Mouse (Mus musculus): ENCODE measurements around the gene Chga.

Gene Chga

GRCm38 (mm10) chr12:102545122-102545521, 9.6 kb upstream of the Chga start:
- TF ChIP-seq NANOG (IDR thresholded peaks at IDR 0.05; ENCODE audit: borderline replicate concordance, low read length) (peak; percentile 47; the same call in 1 of the 2 replicates), POU5F1 (IDR thresholded peaks at IDR 0.05; ENCODE audit: borderline replicate concordance, low read length) (no peak)
- no peaks in the 10 kb centered on the region for H3K9me3 ChIP-seq (ENCODE audit: low read length)
- peaks cover 37% of the 10 kb centered on the region for H3K4me1 ChIP-seq (replicated peaks; ENCODE audit: low read depth, low read length)
- no peak overlapping the region for H3K4me3 ChIP-seq (replicated peaks; ENCODE audit: low read length)
- H3K27me3 ChIP-seq (ENCODE audit: insufficient read depth, low read length), result peaks cover 13% of the 10 kb centered on the region
- no peaks in the 10 kb centered on the region for H3K36me3 ChIP-seq (ENCODE audit: insufficient read depth, low read length)

GRCm38 (mm10) chr12:102550529-102550928, 4.2 kb upstream of the Chga start:
- peaks cover 45% of the 10 kb centered on the region for H3K4me1 ChIP-seq (replicated peaks; ENCODE audit: low read depth, low read length)
- TF ChIP-seq NANOG (IDR thresholded peaks at IDR 0.05; ENCODE audit: borderline replicate concordance, low read length), result no peak
- TF ChIP-seq CTCF (conservative IDR thresholded peaks at IDR 0.05; ENCODE audit: low read length), result no peak
- TF ChIP-seq POU5F1 (IDR thresholded peaks at IDR 0.05; ENCODE audit: borderline replicate concordance, low read length), result no peak
- no peaks in the 10 kb centered on the region for H3K9me3 ChIP-seq (ENCODE audit: low read length)
- H3K4me3 ChIP-seq (replicated peaks; ENCODE audit: low read length), result no peak overlapping the region
- no peaks in the 10 kb centered on the region for H3K36me3 ChIP-seq (ENCODE audit: insufficient read depth, low read length)
- H3K27me3 ChIP-seq (ENCODE audit: insufficient read depth, low read length), result peaks cover 37% of the 10 kb centered on the region

DNA sequence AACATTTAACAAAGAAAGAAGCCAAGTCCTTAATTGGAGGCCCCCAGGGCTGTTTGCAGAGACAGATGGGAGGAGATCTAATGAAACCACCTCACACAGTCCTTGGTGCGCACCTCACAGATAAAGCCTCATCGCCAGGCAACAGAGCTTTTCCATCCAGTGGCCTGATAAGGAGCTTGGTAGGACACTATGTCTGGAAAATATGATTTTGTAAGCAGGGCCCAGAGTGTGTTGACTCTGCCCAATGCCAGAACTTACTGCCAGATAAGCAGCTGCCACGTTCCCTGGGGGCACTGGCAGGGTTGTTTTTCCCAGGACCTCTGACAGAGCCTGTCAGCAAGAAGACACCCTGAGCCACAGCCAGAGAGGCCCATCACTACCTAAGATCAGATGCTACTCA, 3.6 kb upstream of the Chga start:
- Histone ChIP-seq H3K4me1 (replicated peaks; ENCODE audit: low read depth, low read length) (peaks cover 43% of the 10 kb centered on the region), H3K9me3 (ENCODE audit: low read length) (no peaks in the 10 kb centered on the region), H3K4me3 (replicated peaks; ENCODE audit: low read length) (no peak overlapping the region), H3K36me3 (ENCODE audit: insufficient read depth, low read length) (no peaks in the 10 kb centered on the region), H3K27me3 (ENCODE audit: insufficient read depth, low read length) (peaks cover 44% of the 10 kb centered on the region)
- no peak for TF ChIP-seq CTCF (conservative IDR thresholded peaks at IDR 0.05; ENCODE audit: low read length)
- no peak for TF ChIP-seq NANOG (IDR thresholded peaks at IDR 0.05; ENCODE audit: borderline replicate concordance, low read length)
- no peak for TF ChIP-seq POU5F1 (IDR thresholded peaks at IDR 0.05; ENCODE audit: borderline replicate concordance, low read length)

DNA sequence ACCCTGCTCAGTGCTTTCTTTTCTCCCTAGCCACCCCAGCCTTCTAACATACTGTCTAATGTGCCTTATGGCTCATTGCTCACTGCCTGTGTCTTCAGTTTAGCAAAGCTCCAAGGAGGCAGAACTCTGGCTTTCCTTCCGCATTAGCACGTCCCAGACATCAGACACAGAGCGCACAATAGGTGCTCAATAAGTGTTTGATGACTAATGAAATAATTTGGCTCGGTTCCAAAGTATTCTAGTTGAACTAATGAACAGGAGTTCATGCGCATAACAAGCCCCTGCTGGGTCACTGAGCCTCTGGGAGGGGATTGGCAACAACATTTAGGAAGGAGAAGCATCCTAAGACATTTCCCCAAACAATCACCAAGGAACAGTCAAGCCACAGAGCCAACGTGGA, 2.8 kb upstream of the Chga start:
- Histone ChIP-seq H3K9me3 (ENCODE audit: low read length) (no peaks in the 10 kb centered on the region), H3K4me3 (replicated peaks; ENCODE audit: low read length) (no peak overlapping the region), H3K4me1 (replicated peaks; ENCODE audit: low read depth, low read length) (peaks cover 35% of the 10 kb centered on the region), H3K36me3 (ENCODE audit: insufficient read depth, low read length) (no peaks in the 10 kb centered on the region), H3K27me3 (ENCODE audit: insufficient read depth, low read length) (peaks cover 44% of the 10 kb centered on the region)
- TF ChIP-seq POU5F1 (IDR thresholded peaks at IDR 0.05; ENCODE audit: borderline replicate concordance, low read length), result no peak
- peak; percentile 54; the same call in 1 of the 2 replicates for TF ChIP-seq NANOG (IDR thresholded peaks at IDR 0.05; ENCODE audit: borderline replicate concordance, low read length)
- no peak for TF ChIP-seq CTCF (conservative IDR thresholded peaks at IDR 0.05; ENCODE audit: low read length)

DNA sequence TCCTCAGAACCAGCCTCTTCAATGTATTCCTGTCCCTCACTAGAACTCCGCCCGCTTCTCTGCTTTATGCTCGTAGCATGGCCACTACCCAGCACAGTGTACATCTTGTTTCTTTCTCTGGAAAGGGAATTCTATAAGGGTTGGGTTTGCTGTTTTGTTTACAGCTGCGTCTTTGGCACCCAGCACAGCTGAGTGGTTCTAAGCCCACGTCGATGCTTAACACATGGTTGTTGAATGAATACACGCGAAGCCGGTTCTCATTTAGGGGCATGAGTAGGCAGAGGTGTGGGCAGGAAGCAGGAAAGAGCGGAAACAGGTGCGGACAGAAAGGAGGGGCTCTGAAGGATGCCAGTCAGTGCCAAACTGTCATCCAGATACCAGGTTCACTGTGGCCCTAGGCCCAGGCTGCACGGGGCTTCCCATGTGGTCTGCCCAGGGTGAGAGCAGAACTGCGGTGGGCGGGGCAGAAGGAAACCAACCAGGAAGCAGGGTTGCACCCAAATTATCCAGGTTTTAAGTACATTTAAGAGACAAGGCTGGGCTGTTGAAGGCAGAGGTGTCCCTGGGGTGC, 979 bp upstream of the Chga start:
- peaks cover 36% of the 10 kb centered on the region for H3K4me1 ChIP-seq (replicated peaks; ENCODE audit: low read depth, low read length)
- TF ChIP-seq CTCF (conservative IDR thresholded peaks at IDR 0.05; ENCODE audit: low read length), result no peak
- TF ChIP-seq NANOG (IDR thresholded peaks at IDR 0.05; ENCODE audit: borderline replicate concordance, low read length), result no peak
- TF ChIP-seq POU5F1 (IDR thresholded peaks at IDR 0.05; ENCODE audit: borderline replicate concordance, low read length), result no peak
- peaks cover 3% of the 10 kb centered on the region; the same call in 1 of the 2 replicates for H3K36me3 ChIP-seq (ENCODE audit: insufficient read depth, low read length)
- peak overlapping the region; percentile 90 for H3K4me3 ChIP-seq (replicated peaks; ENCODE audit: low read length)
- H3K9me3 ChIP-seq (ENCODE audit: low read length), result no peaks in the 10 kb centered on the region
- H3K27me3 ChIP-seq (ENCODE audit: insufficient read depth, low read length), result peaks cover 50% of the 10 kb centered on the region

GRCm38 (mm10) chr12:102555850-102556249, 1.1 kb downstream of the Chga start:
- Histone ChIP-seq H3K27me3 (ENCODE audit: insufficient read depth, low read length) (peaks cover 46% of the 10 kb centered on the region), H3K9me3 (ENCODE audit: low read length) (no peaks in the 10 kb centered on the region), H3K4me1 (replicated peaks; ENCODE audit: low read depth, low read length) (peaks cover 52% of the 10 kb centered on the region), H3K36me3 (ENCODE audit: insufficient read depth, low read length) (peaks cover 3% of the 10 kb centered on the region; the same call in 1 of the 2 replicates), H3K4me3 (replicated peaks; ENCODE audit: low read length) (peak overlapping the region; percentile 90; the same call in 1 of the 2 replicates)
- TF ChIP-seq NANOG (IDR thresholded peaks at IDR 0.05; ENCODE audit: borderline replicate concordance, low read length) (no peak), CTCF (conservative IDR thresholded peaks at IDR 0.05; ENCODE audit: low read length) (no peak)

DNA sequence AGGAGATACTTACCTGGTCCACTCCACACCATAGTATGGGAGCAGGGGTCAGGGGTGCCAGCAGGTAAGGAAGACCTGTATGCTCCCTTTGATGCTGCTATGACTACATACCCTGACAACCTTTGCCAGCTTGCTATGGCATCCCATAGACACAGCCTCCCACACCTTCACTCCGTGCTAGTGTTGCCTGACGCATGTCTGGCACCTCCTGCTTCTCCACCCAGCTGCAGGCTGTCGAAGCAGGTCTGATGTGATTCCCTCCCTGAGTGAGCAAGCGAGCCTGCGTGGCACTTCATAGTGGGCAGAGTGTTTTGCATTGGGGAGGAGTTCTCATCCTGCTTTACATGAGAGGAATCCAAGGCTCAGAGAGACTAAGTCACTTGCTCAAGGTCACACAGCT, 2.6 kb downstream of the Chga start:
- Histone ChIP-seq H3K4me3 (replicated peaks; ENCODE audit: low read length) (no peak overlapping the region), H3K9me3 (ENCODE audit: low read length) (no peaks in the 10 kb centered on the region), H3K27me3 (ENCODE audit: insufficient read depth, low read length) (peaks cover 37% of the 10 kb centered on the region), H3K4me1 (replicated peaks; ENCODE audit: low read depth, low read length) (peaks cover 56% of the 10 kb centered on the region), H3K36me3 (ENCODE audit: insufficient read depth, low read length) (peaks cover 3% of the 10 kb centered on the region; the same call in 1 of the 2 replicates)
- TF ChIP-seq CTCF (conservative IDR thresholded peaks at IDR 0.05; ENCODE audit: low read length), result no peak
- TF ChIP-seq NANOG (IDR thresholded peaks at IDR 0.05; ENCODE audit: borderline replicate concordance, low read length), result no peak
- TF ChIP-seq POU5F1 (IDR thresholded peaks at IDR 0.05; ENCODE audit: borderline replicate concordance, low read length), result no peak

DNA sequence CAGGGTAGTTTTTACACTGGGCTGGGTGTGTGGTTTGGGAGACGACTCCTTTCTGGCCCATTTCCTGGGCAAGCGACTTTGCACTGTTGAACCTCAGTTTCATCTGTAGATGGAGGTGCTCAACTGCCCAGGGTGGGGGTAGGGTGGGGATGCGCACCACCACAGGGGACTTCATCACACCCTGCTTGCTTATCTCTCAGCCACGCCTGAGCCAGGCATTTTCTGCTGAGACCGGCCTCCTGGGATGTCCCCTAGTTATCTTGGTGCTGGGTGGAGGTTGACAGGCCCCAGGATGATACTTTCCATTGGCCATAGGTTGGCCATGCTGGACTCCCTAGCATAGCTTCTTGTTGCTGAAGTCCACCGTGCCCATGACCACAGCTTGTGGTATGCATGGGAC, 10.3 kb downstream of the Chga start:
- H3K9me3 ChIP-seq (ENCODE audit: low read length), result no peaks in the 10 kb centered on the region

GRCm38 (mm10) chr12:102566951-102567350, 12.2 kb downstream of the Chga start:
- Histone ChIP-seq H3K9me3 (ENCODE audit: low read length) (no peaks in the 10 kb centered on the region), H3K4me3 (replicated peaks; ENCODE audit: low read length) (no peak overlapping the region), H3K36me3 (ENCODE audit: insufficient read depth, low read length) (peaks cover 53% of the 10 kb centered on the region), H3K4me1 (replicated peaks; ENCODE audit: low read depth, low read length) (peaks cover 73% of the 10 kb centered on the region), H3K27me3 (ENCODE audit: insufficient read depth, low read length) (peaks cover 12% of the 10 kb centered on the region)
- no peak for TF ChIP-seq POU5F1 (IDR thresholded peaks at IDR 0.05; ENCODE audit: borderline replicate concordance, low read length)
- no peak for TF ChIP-seq CTCF (conservative IDR thresholded peaks at IDR 0.05; ENCODE audit: low read length)
- no peak for TF ChIP-seq NANOG (IDR thresholded peaks at IDR 0.05; ENCODE audit: borderline replicate concordance, low read length)

More for the DNA sequence above, 10.3 kb downstream of the Chga start:
- no peak for TF ChIP-seq NANOG (IDR thresholded peaks at IDR 0.05; ENCODE audit: borderline replicate concordance, low read length)
- TF ChIP-seq POU5F1 (IDR thresholded peaks at IDR 0.05; ENCODE audit: borderline replicate concordance, low read length), result no peak
- TF ChIP-seq CTCF (conservative IDR thresholded peaks at IDR 0.05; ENCODE audit: low read length), result no peak
- H3K4me3 ChIP-seq (replicated peaks; ENCODE audit: low read length), result no peak overlapping the region
- H3K27me3 ChIP-seq (ENCODE audit: insufficient read depth, low read length), result peaks cover 15% of the 10 kb centered on the region
- peaks cover 34% of the 10 kb centered on the region for H3K36me3 ChIP-seq (ENCODE audit: insufficient read depth, low read length)
- H3K4me1 ChIP-seq (replicated peaks; ENCODE audit: low read depth, low read length), result peaks cover 70% of the 10 kb centered on the region

All from E14TG2a.4 (cell line).